29 mouse cellular contexts compared by ENCODE assay signal in the genomic region with DNA sequence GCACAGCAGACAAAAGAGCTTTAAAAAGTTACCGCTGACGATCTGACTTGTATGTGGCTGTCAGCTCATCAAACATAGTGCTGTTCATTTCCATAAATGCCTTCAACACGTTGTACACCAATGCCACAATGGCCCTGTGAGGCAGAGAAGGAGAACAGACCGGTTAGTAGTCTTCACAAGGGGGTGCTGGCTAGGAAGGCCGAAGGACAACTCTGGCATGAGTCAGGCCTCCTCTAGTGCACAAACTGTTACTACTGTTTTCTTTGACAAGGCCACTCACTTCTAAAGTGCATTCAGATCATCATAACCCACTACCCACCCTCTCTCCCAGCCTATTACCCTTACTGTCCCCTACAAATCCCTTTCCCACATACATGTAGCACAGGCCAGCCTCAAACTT. TPM values are rescaled to one million over a fixed set of nuclear protein-coding genes. Genes with fewer than 3 reads are reported as not detected.
DNase-seq lines count a peak whose midpoint lies in the region.
"Had no signal": no experiment of that assay in that cellular context is flagged by ENCODE, and none has a peak within 500 bp of the region (broad histone marks: within the 10 kb centered on the region; RNA-seq: fewer than 3 reads in every experiment).

No protein-coding gene starts in this region.

- peak; percentile 78 to 83 for DNase-seq in adrenal gland, adult (ENCODE audit: inconsistent age in 2 of 2, low spot score in 1 of 2)
- no peak for DNase-seq in adrenal gland, postnatal 4 days (ENCODE audit: low spot score in 2 of 2)
- DNase-seq in adrenal gland, adult 2 months, result peak; percentile 67
- DNase-seq in adrenal gland, postnatal 10 days, result peak; percentile 27
- peak; percentile 19 for DNase-seq in adrenal gland, postnatal 25 days
- no peak for DNase-seq in c-Kit-positive CD71-positive TER-119-positive erythroid progenitor cells, embryonic 14.5 days (ENCODE audit: low spot score)
- no peak for DNase-seq in right cerebral cortex, postnatal 36 days (ENCODE audit: low spot score in 2 of 2)
- no peak for DNase-seq in left cerebral cortex, postnatal 4 days
- DNase-seq: B cell, adult 2 months; cerebellum, adult 11 months; cerebellum, adult 18-20 months; cerebellum, adult 9-10 months; cerebellum, postnatal 10 days; cerebellum, postnatal 36 days; embryo, embryonic 11 days had no signal

- intact Hi-C loops in left cerebral cortex, postnatal 4 days (cut with DNase I), result no loop called here

RNA-seq across cellular contexts. Expression of a gene that starts 43.1 kb away (rescaled TPM):
- not detected for total RNA-seq in adrenal gland, postnatal 4 days (2021)
- total RNA-seq in adrenal gland, adult 2 months (2021), result not detected
- polyA plus RNA-seq in adrenal gland, adult 2 months (2012; rRNA removed), result not detected in 2 replicates
- total RNA-seq in adrenal gland, postnatal 10 days (2021), result not detected
- not detected in 2 replicates for total RNA-seq in adrenal gland, postnatal 25 days (2021)
- not detected for total RNA-seq in left cerebral cortex, postnatal 4 days (2021)
- total RNA-seq: CH12.LX; common myeloid progenitor, adult 5-6 weeks; G1E had no signal
- polyA plus RNA-seq: activated CD4-positive, CD25-positive, alpha-beta regulatory T cell, adult 4 months; embryonic facial prominence, embryonic 11.5 days; embryonic facial prominence, embryonic 13.5 days; embryonic facial prominence, embryonic 15.5 days; erythroblast, embryonic 14.5 days; forebrain, embryonic 10.5 days; forebrain, embryonic 12.5 days; forebrain, embryonic 14.5 days; forebrain, embryonic 16.5 days; frontal cortex, adult 2 months; G1E; Patski had no signal

Comparison
In these comparisons a context has a peak if more than half of its experiments do, and no peak if none do; other contexts are left out.
1. DNase-seq: peak in adrenal gland, adult (2 of 2), adrenal gland, adult 2 months (single experiment), adrenal gland, postnatal 10 days (single experiment) and adrenal gland, postnatal 25 days (single experiment); none in adrenal gland, postnatal 4 days (0 of 2), c-Kit-positive CD71-positive TER-119-positive erythroid progenitor cells, embryonic 14.5 days (single experiment), right cerebral cortex, postnatal 36 days (0 of 2) and left cerebral cortex, postnatal 4 days (single experiment).